Mouse (Mus musculus): ENCODE measurements at regions not wholly inside any gene's neighbourhood (a gene's known extent, or its start where the extent isn't known, plus 50 kb on each side); places are given as distances from the start of the nearest gene placed in this dataset.

GRCm38 (mm10) chr10:99416896-99417479 is 154.0 kb downstream of the Dusp6 start:
- no peak for DNase-seq

- no peak for DNase-seq
Observed at GRCm38 (mm10) chr10:99417591-99417990, 154.6 kb downstream of the Dusp6 start.

GRCm38 (mm10) chr10:99418497-99418896 is 155.5 kb downstream of the Dusp6 start:
- no peak for DNase-seq

GRCm38 (mm10) chr10:99419532-99419931 is 156.5 kb downstream of the Dusp6 start:
- DNase-seq, result no peak

GRCm38 (mm10) chr10:99423406-99423805 is 160.4 kb downstream of the Dusp6 start:
- no peak for DNase-seq

GRCm38 (mm10) chr10:99425265-99425664 is 162.2 kb downstream of the Dusp6 start:
- no peak for DNase-seq

GRCm38 (mm10) chr10:99430175-99430574 is 167.1 kb downstream of the Dusp6 start:
- DNase-seq, result no peak

GRCm38 (mm10) chr10:99430669-99431561 is 167.9 kb downstream of the Dusp6 start:
- no peak for DNase-seq

- no peak for DNase-seq
Observed at GRCm38 (mm10) chr10:99437060-99437459, 174.0 kb downstream of the Dusp6 start.

- DNase-seq, result no peak
Observed at GRCm38 (mm10) chr10:99440169-99440568, 177.1 kb downstream of the Dusp6 start.

- peak; percentile 31 for DNase-seq
Observed at GRCm38 (mm10) chr10:99441014-99441413, 178.0 kb downstream of the Dusp6 start.

GRCm38 (mm10) chr10:99441931-99442330 is 178.9 kb downstream of the Dusp6 start:
- DNase-seq, result no peak

GRCm38 (mm10) chr10:99443453-99444170 is 180.6 kb downstream of the Dusp6 start:
- no peak for DNase-seq

GRCm38 (mm10) chr10:99450714-99451625 is 187.9 kb downstream of the Dusp6 start:
- DNase-seq, result no peak

- no peak for DNase-seq
Observed at GRCm38 (mm10) chr10:99451639-99452417, 188.8 kb downstream of the Dusp6 start.

- DNase-seq, result no peak
Observed at GRCm38 (mm10) chr10:99456180-99456579, 193.1 kb downstream of the Dusp6 start.

- no peak for DNase-seq
Observed at GRCm38 (mm10) chr10:99458047-99458446, 195.0 kb downstream of the Dusp6 start.

- DNase-seq, result no peak
Observed at GRCm38 (mm10) chr10:99459171-99459660, 196.2 kb downstream of the Dusp6 start.

- no peak for DNase-seq
Observed at GRCm38 (mm10) chr10:99459823-99460361, 196.9 kb downstream of the Dusp6 start.

GRCm38 (mm10) chr10:99460847-99461445 is 197.9 kb downstream of the Dusp6 start:
- DNase-seq, result peak; percentile 14

All from gastrocnemius, postnatal 10 days (tissue).